Mouse (Mus musculus) left cerebral cortex, adult 9 months (tissue): Measurements from ENCODE around the gene Gpr179.

Source experiments
- DNase-seq, 2 experiments: peaks; one replicate each; pipeline ENCODE4 v3.0.0; 2022; ENCODE audit warnings: low spot score in 2 of 2

The Gpr179 gene

GRCm38 (mm10) chr11:97352027-97352684 is at the start of gene Gpr179:
Gpr179 (minus strand) TSS chr11:97352077.
- no peak for DNase-seq

DNA sequence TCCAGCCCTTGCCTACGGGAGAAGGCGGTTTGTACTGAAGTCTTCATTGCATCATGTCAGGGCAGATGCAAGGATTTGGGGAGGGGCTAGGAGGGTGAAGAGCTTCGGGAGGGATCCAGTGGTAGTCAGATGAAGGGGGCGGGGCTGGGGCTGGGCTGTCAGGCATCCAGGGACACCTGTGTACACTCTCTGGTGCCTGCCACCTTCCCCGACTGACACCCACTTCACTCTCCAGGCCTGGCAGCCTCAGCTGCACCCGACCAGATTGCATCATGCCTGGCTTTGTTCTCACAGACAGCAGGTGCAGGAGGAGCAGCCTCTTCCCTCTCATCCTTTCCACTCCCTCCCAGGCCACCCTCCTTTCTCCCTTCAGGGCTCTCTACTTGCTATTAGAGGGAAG is 49.2 kb upstream of the Gpr179 start:
- peak in 1 of 2 experiments; percentile 79 for DNase-seq

- peak; percentile 73 to 90 for DNase-seq
Measured at GRCm38 (mm10) chr11:97399958-97400710, 48.3 kb upstream of the Gpr179 start.

DNA sequence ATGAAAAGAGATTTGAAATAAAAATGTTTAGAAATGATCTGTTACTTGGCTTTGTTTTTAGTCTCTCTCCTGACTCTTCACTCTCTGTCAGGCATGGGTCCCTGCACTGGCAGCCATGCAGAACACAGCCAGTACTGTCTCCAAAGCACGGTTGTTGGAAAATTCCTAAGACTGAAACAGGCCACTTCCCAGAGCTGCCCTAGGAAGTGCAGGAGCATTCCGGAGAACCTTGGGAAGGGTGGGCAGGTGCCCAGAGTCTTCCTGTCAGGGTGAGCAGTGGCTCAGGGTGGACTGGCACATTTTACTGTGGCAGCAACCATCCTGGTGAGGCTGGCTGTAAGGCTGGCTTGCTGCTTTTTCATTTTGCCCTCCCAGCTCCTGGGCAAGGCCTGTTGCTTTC is 46.6 kb upstream of the Gpr179 start:
- DNase-seq: no peak

- DNase-seq: peak in 1 of 2 experiments; percentile 73
Measured at GRCm38 (mm10) chr11:97394146-97394545, 42.3 kb upstream of the Gpr179 start.

DNA sequence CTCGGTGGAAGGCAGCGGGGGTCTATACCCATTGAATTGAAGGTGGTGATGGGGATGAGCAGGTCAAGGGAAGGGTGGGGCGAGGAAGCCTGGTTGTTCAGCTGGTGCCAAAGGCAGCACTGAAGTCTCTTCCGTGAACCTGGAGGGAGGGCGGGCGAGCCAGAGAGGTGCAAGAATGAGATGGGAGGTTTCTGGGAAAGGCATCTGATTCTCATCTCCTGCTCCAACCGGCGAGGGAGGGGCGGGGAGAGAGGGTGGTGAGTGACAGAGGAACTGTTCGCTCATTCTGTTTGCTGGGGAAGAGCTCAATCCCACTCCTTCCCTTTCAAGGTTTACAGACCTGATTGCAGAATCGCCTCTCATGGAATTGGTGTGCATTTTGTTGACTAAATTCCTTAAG is 41.8 kb upstream of the Gpr179 start:
- DNase-seq: no peak

GRCm38 (mm10) chr11:97389127-97389526 is 37.2 kb upstream of the Gpr179 start:
- no peak for DNase-seq

DNA sequence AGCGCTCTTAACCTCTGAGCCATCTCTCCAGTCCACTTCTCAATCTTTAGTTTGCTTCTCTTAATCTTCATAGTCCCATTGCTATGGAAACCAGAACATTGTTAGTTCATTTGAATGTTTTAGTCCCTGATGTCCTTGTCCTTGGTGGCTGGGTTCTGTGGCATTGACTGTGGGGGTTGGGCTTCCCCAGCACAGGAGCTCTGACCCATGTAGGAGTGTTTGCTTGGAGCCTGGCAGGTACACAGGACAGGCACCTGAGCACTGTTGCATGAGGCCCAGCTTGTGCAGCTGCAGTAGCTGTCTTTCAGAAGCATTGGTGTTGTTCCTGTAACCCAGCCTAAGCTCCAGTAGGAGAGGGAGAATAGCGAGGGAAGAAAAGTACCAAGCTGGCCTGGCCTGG is 35.9 kb upstream of the Gpr179 start:
- DNase-seq: no peak

- DNase-seq: no peak
Measured at GRCm38 (mm10) chr11:97383764-97384163, 31.9 kb upstream of the Gpr179 start.

- DNase-seq: no peak
Measured at GRCm38 (mm10) chr11:97383017-97383416, 31.1 kb upstream of the Gpr179 start.

GRCm38 (mm10) chr11:97380036-97380435 is 28.2 kb upstream of the Gpr179 start:
- no peak for DNase-seq

GRCm38 (mm10) chr11:97373402-97373801 is 21.5 kb upstream of the Gpr179 start:
- no peak for DNase-seq

DNA sequence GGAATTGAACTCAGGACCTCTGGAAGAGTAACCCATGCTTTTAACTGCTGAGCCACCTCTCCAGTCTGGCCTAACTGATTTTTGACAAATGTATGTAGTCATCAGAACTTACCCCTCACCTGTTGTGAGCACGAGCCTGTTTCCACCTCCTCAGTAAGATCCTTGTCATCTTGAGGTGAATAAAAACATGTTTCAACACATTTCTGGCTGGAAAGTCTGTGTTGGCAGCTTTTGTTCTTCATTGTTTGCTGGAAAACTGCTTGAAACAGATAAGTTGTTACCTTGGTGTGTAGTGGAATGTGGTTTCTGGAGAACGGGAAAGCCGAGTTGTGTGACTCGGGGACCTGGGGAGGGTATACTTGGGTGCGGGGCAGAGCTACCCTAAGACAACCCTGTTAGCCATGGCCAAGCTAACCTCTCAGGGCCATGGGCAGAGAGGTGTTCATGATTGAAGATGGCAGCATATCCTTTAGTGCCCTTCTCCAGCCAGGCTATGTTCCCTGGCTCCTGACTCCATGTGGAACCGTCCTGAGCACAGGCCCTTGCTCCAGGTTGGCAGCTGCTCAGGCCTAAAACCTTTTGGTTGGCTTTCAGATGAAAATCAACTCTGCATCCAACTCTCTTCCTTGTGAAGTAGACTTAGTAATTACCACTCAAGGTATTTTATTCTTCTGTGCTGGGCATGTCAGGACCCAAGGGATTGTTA is 20.4 kb upstream of the Gpr179 start:
- no peak for DNase-seq

DNA sequence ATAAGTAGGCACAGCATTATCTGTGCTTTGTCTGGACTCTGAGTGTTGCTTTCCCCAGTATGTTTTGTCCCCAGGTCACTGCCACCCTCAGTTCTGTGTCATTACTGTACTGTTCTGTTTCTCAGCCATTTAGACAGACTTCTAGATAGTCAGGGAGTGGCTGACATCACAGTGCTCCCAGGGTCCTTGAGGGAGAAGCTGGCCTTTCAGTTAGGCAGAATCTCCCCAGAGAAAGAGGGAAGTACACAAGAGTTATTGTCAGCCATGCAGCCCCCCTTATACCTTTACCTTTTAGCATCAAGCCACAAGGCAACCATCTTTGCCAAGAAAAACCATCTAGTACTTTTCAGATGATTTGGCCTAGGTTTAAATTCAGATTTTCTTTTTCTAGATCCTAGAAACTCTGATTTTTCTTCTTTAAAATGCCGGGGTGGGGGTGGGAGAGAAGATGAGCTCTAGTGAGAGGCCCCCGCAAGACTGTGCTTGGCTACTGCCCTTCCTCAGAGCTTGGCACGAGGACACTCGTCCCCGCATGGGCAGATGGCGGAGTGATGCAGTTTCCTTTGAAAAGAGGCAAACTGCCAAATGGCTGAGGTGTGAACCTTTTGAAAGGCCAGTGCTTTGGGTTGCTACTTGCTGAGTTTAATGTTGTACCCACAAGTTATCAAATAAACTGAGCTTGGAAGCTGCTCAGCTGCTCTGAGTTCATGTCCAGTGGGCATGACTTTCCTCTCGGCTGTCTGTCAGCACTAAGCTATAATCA is 18.6 kb upstream of the Gpr179 start:
- peak in 1 of 2 experiments; percentile 73 for DNase-seq

DNA sequence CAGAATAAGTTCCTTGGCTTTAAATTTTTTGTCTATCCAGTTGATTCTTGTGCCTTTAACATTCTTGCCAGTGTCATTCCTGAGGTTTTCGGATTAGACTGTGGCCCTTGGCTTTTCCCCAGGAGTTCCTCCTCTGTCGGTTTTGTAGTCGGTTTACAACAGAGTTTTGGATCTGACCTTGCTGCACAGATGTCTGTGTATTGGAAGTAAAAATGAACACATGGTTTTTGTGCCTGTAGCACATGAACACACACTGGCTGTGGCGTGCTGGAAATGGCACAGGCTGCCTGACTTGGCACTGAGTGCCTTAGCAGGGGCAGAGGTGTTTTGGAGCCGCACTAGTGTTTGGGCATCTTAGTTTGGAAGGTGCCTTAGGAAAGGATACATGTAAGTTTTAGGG is 16.6 kb upstream of the Gpr179 start:
- no peak for DNase-seq

DNA sequence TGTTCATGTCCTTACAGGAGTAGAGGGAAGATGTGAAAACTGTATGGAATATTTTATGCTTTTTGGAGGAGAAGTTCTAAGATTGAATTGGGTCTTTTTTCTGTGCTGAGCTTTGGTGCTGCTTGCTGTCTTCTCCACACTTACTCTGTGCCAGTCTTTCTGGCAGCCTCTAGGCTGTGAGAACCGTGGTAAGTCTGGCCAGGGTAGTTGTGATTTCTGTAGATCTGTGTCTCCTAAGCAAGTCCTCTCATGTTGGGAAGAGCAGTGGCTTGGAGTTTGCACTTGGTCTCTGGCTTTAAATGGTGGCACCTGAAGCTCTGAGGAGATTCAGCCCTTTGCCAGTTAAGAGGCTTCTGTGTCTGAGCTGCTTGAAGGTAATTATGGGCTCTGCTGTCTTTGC is 13.7 kb upstream of the Gpr179 start:
- no peak for DNase-seq

DNA sequence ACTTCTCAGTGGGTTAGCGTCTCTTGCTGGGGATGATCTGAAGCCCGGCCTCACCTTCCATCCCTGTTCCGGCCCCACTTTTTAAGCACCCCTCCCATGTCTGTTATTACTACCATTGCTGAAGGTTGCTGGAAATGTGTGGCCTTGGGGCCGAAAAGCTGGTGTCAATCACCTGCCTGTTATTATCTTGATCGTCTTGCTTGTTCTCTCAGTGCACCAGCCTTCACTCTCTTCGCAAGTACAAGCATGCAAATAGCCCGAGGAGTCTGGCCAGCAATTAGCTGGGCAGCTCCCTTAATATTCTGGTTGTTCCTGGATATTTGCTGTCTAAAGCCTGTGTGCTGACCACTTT is 11.7 kb upstream of the Gpr179 start:
- no peak for DNase-seq

- DNase-seq: no peak
Measured at GRCm38 (mm10) chr11:97362943-97363643, 11.2 kb upstream of the Gpr179 start.

- DNase-seq: peak in 1 of 2 experiments; percentile 20
Measured at GRCm38 (mm10) chr11:97362649-97362942, 10.7 kb upstream of the Gpr179 start.

- peak; percentile 87 to 94 for DNase-seq
Measured at GRCm38 (mm10) chr11:97361948-97362648, 10.2 kb upstream of the Gpr179 start, which contains the start of gene Socs7. Socs7 (plus strand) TSS chr11:97362551.

GRCm38 (mm10) chr11:97357663-97358062 is 5.8 kb upstream of the Gpr179 start:
- peak in 1 of 2 experiments; percentile 81 for DNase-seq
